Mouse (Mus musculus) embryonic facial prominence, embryonic 15.5 days (tissue): ENCODE results near the gene Fasn. TPM values are rescaled to one million over a fixed set of nuclear protein-coding genes. Genes with fewer than 3 reads are reported as not detected.
"Not testable (repeated sequence)": the region's sequence is repeated elsewhere in the genome, so short reads cannot be mapped to it uniquely, and the experiment has no call there.

Source experiments
- ATAC-seq: fragments of 200-750 bp; cut with Nextera tagmentation; 2 replicates; pipeline ENCODE4 v1.8.0; 2017; ENCODE audit warnings: low read depth, moderate TSS enrichment; ENCODE audit not compliant: insufficient number of reproducible peaks, low FRiP score, low TSS enrichment
- H3K27ac ChIP-seq: fragments of 300-500 bp; sonication (generic); replicated peaks from 2 replicates; pipeline ENCODE4 v1.5.1; 2015; ENCODE audit warnings: mild to moderate bottlenecking, inconsistent platforms
- H3K27me3 ChIP-seq: fragments of 300-500 bp; sonication (generic); 2 replicates; pipeline ENCODE4 v1.6.1; 2015; ENCODE audit warnings: inconsistent platforms
- H3K36me3 ChIP-seq: fragments of 300-500 bp; sonication (generic); 2 replicates; pipeline ENCODE4 v1.6.1; 2015; ENCODE audit warnings: mild to moderate bottlenecking, inconsistent platforms
- H3K4me1 ChIP-seq: fragments of 300-500 bp; sonication (generic); 2 replicates; pipeline ENCODE4 v1.6.1; 2015; ENCODE audit warnings: inconsistent platforms
- H3K4me2 ChIP-seq: fragments of 300-500 bp; sonication (generic); replicated peaks from 2 replicates; pipeline ENCODE4 v1.6.1; 2015; ENCODE audit warnings: mild to moderate bottlenecking, inconsistent platforms
- H3K4me3 ChIP-seq: fragments of 300-500 bp; sonication (generic); replicated peaks from 2 replicates; pipeline ENCODE4 v1.5.1; 2015; ENCODE audit warnings: mild to moderate bottlenecking, inconsistent platforms
- H3K9ac ChIP-seq: fragments of 300-500 bp; sonication (generic); 2 replicates; pipeline ENCODE4 v1.6.1; 2015; ENCODE audit warnings: inconsistent platforms
- H3K9me3 ChIP-seq: fragments of 300-500 bp; sonication (generic); replicated peaks from 2 replicates; pipeline ENCODE4 v1.6.1; 2016; ENCODE audit warnings: inconsistent platforms
- WGBS: fragments of 180-500 bp; shearing (Covaris S2); methylation state at CpG from one replicate; pipeline ENCODE4 v1.1.7; 2015; 5-methylcytosine and 5-hydroxymethylcytosine counted together
- polyA plus RNA-seq: library from polyadenylated mRNA; unstranded; fragments of >200 nt; fragmentation: Nextera tagmentation; extraction: Ambion mirVana; gene quantifications from 2 replicates; pipeline ENCODE4 v1.2.1, GENCODE M21; 2015

Fasn gene
- polyA plus RNA-seq, 1 experiment from 2014 or later: 46.2 TPM

GRCm38 (mm10) chr11:120850331-120851030 lies 26.1 kb upstream of the Fasn start:
- 59% methylated on average over 2 of the region's 2 CpGs for WGBS
- no peak overlapping the region for H3K27ac ChIP-seq
- ATAC-seq: no peak

GRCm38 (mm10) chr11:120846725-120847475 lies 22.6 kb upstream of the Fasn start:
- WGBS: 82% methylated on average over 9 of the region's 9 CpGs
- H3K4me2 ChIP-seq: no peak overlapping the region
- H3K4me3 ChIP-seq: no peak overlapping the region
- no peak overlapping the region for H3K27ac ChIP-seq
- ATAC-seq: no peak
- no peak overlapping the region for H3K9ac ChIP-seq
- H3K36me3 ChIP-seq: 0 out of 2 replicates have a peak, but pooled peaks cover 4% of the 10 kb centered on the region
- H3K9me3 ChIP-seq: no peaks in the 10 kb centered on the region
- H3K4me1 ChIP-seq: no peaks in the 10 kb centered on the region
- no peaks in the 10 kb centered on the region for H3K27me3 ChIP-seq

More at GRCm38 (mm10) chr11:120850331-120851030, 26.1 kb upstream of the Fasn start:
- no peaks in the 10 kb centered on the region for H3K27me3 ChIP-seq
- no peak overlapping the region for H3K4me3 ChIP-seq
- peaks cover 13% of the 10 kb centered on the region for H3K4me1 ChIP-seq
- H3K9ac ChIP-seq: no peak overlapping the region
- no peaks in the 10 kb centered on the region for H3K9me3 ChIP-seq
- no peak overlapping the region for H3K4me2 ChIP-seq
- 0 out of 2 replicates have a peak, but pooled peaks cover 4% of the 10 kb centered on the region for H3K36me3 ChIP-seq

- no peak overlapping the region for H3K9ac ChIP-seq
- H3K36me3 ChIP-seq: no peaks in the 10 kb centered on the region
- no peak overlapping the region for H3K27ac ChIP-seq
- H3K4me1 ChIP-seq: no peaks in the 10 kb centered on the region
- H3K9me3 ChIP-seq: no peaks in the 10 kb centered on the region
- H3K4me3 ChIP-seq: no peak overlapping the region
- no peak for ATAC-seq
- H3K4me2 ChIP-seq: no peak overlapping the region
- no peaks in the 10 kb centered on the region for H3K27me3 ChIP-seq
- 90% methylated on average over 4 of the region's 4 CpGs for WGBS
These were observed 20.0 kb upstream of the Fasn start for GRCm38 (mm10) chr11:120844329-120844728.

- Histone ChIP-seq H3K27me3 (no peaks in the 10 kb centered on the region), H3K9me3 (no peaks in the 10 kb centered on the region), H3K9ac (no peak overlapping the region), H3K4me3 (no peak overlapping the region), H3K36me3 (no peaks in the 10 kb centered on the region), H3K4me1 (0 out of 2 replicates have a peak, but pooled peaks cover 8% of the 10 kb centered on the region), H3K27ac (peak overlapping the region; percentile 60; the same call in 1 of the 2 replicates), H3K4me2 (no peak overlapping the region)
- no peak for ATAC-seq
- WGBS: 54% methylated on average over 8 of the region's 8 CpGs
These were observed 9.4 kb upstream of the Fasn start for GRCm38 (mm10) chr11:120833555-120834280.

- not testable (repeated sequence) for H3K27ac ChIP-seq, H3K36me3 ChIP-seq, H3K9ac ChIP-seq, H3K4me3 ChIP-seq, H3K27me3 ChIP-seq, H3K4me2 ChIP-seq, H3K9me3 ChIP-seq, H3K4me1 ChIP-seq, ATAC-seq
- WGBS: 89% methylated on average over 5 of the region's 5 CpGs
These were observed 8.6 kb upstream of the Fasn start for GRCm38 (mm10) chr11:120832962-120833361.

GRCm38 (mm10) chr11:120831659-120832440 lies 7.5 kb upstream of the Fasn start:
- H3K4me3 ChIP-seq: no peak overlapping the region
- no peak overlapping the region for H3K9ac ChIP-seq
- no peak overlapping the region for H3K4me2 ChIP-seq
- no peaks in the 10 kb centered on the region for H3K9me3 ChIP-seq
- H3K4me1 ChIP-seq: 0 out of 2 replicates have a peak, but pooled peaks cover 8% of the 10 kb centered on the region
- no peaks in the 10 kb centered on the region for H3K36me3 ChIP-seq
- 86% methylated on average over 3 of the region's 3 CpGs for WGBS
- no peak for ATAC-seq
- H3K27me3 ChIP-seq: no peaks in the 10 kb centered on the region
- H3K27ac ChIP-seq: no peak overlapping the region

- no peak for ATAC-seq
- no peaks in the 10 kb centered on the region for H3K36me3 ChIP-seq
- 70% methylated on average over 12 of the region's 12 CpGs for WGBS
These were observed 6.3 kb upstream of the Fasn start for GRCm38 (mm10) chr11:120830686-120831085.

GRCm38 (mm10) chr11:120829757-120830532 lies 5.6 kb upstream of the Fasn start:
- H3K4me2 ChIP-seq: no peak overlapping the region
- ATAC-seq: no peak
- H3K9ac ChIP-seq: no peak overlapping the region
- peaks cover 14% of the 10 kb centered on the region for H3K4me1 ChIP-seq
- H3K36me3 ChIP-seq: no peaks in the 10 kb centered on the region
- no peaks in the 10 kb centered on the region for H3K9me3 ChIP-seq
- no peak overlapping the region for H3K27ac ChIP-seq
- WGBS: 83% methylated on average over 10 of the region's 10 CpGs
- H3K4me3 ChIP-seq: no peak overlapping the region
- H3K27me3 ChIP-seq: no peaks in the 10 kb centered on the region

More at GRCm38 (mm10) chr11:120830686-120831085, 6.3 kb upstream of the Fasn start:
- Histone ChIP-seq H3K27ac (no peak overlapping the region), H3K9me3 (no peaks in the 10 kb centered on the region), H3K4me3 (no peak overlapping the region), H3K9ac (no peak overlapping the region), H3K4me1 (peaks cover 8% of the 10 kb centered on the region; the same call in 1 of the 2 replicates), H3K4me2 (no peak overlapping the region), H3K27me3 (no peaks in the 10 kb centered on the region)

- H3K27me3 ChIP-seq: no peaks in the 10 kb centered on the region
- WGBS: 68% methylated on average over 4 of the region's 4 CpGs
- no peak for ATAC-seq
- peaks cover 7% of the 10 kb centered on the region for H3K4me1 ChIP-seq
- no peaks in the 10 kb centered on the region for H3K36me3 ChIP-seq
- H3K9me3 ChIP-seq: no peaks in the 10 kb centered on the region
- no peak overlapping the region for H3K27ac ChIP-seq
- no peak overlapping the region for H3K9ac ChIP-seq
- no peak overlapping the region for H3K4me2 ChIP-seq
- no peak overlapping the region for H3K4me3 ChIP-seq
These were observed 4.1 kb upstream of the Fasn start for GRCm38 (mm10) chr11:120828416-120828815.
